Mouse (Mus musculus) CH12.LX (cell line): ENCODE measurements around the gene B4gat1. TPM values are rescaled to one million over a fixed set of nuclear protein-coding genes. Genes with fewer than 3 reads are reported as not detected.
"Not testable (repeated sequence)": the region's sequence is repeated elsewhere in the genome, so short reads cannot be mapped to it uniquely, and the experiment has no call there.

Experiments used
- DNase-seq: peaks from one replicate; pipeline ENCODE4 v3.0.0-alpha.2; 2013; ENCODE audit errors: extremely low read depth
- H3K27ac ChIP-seq: 2 replicates; pipeline ENCODE4 v1.5.1; 2012; ENCODE audit warnings: low read depth, mild to moderate bottlenecking, control low read depth, moderate library complexity; ENCODE audit not compliant: insufficient read depth
- H3K27me3 ChIP-seq: replicated peaks from 2 replicates; pipeline ENCODE3; 2012; ENCODE audit warnings: inconsistent platforms
- H3K36me3 ChIP-seq, 2 experiments: replicated peaks in 1 of 2; 2 replicates each; pipeline versions ENCODE3 to v1.6.1; 2012; ENCODE audit warnings: inconsistent platforms in 1 of 2, low read length in 1 of 2, mild to moderate bottlenecking in 1 of 2, mixed read lengths in 1 of 2, moderate library complexity in 1 of 2; ENCODE audit not compliant: control insufficient read depth in 1 of 2, insufficient read depth in 1 of 2
- H3K4me1 ChIP-seq, 2 experiments: 2 replicates each; pipeline ENCODE4 v1.6.1; 2012; ENCODE audit warnings: inconsistent platforms in 1 of 2, moderate library complexity in 1 of 2; ENCODE audit not compliant: insufficient read depth in 2 of 2, control insufficient read depth in 1 of 2
- H3K4me2 ChIP-seq: 2 replicates; pipeline ENCODE4 v1.6.1; 2012; ENCODE audit warnings: low read depth, mild to moderate bottlenecking, control low read depth; ENCODE audit not compliant: poor library complexity, insufficient read depth, severe bottlenecking
- H3K4me3 ChIP-seq, 3 experiments: fragments of 150-350 bp in 1 of 3; sonication (generic) in 1 of 3; replicated peaks in 1 of 3; 2 replicates each; pipeline versions ENCODE3 to v1.5.1; 2011 to 2012; ENCODE audit warnings: low read depth in 2 of 3, low read length in 2 of 3, mild to moderate bottlenecking in 2 of 3, moderate library complexity in 2 of 3, control low read depth in 1 of 3, improper control_type of control experiment in 1 of 3, inconsistent platforms in 1 of 3, mixed read lengths in 1 of 3; ENCODE audit not compliant: poor library complexity in 1 of 3
- H3K79me2 ChIP-seq: replicated peaks from 2 replicates; pipeline ENCODE4 v1.6.1; 2012; ENCODE audit warnings: mild to moderate bottlenecking, moderate library complexity; ENCODE audit not compliant: control insufficient read depth, poor library complexity, insufficient read depth, severe bottlenecking; ENCODE audit errors: extremely low read depth
- H3K9ac ChIP-seq: 2 replicates; pipeline ENCODE4 v1.6.1; 2012; ENCODE audit warnings: low read depth, mild to moderate bottlenecking, control low read depth, moderate library complexity; ENCODE audit not compliant: insufficient read depth
- H3K9me3 ChIP-seq: replicated peaks from 2 replicates; pipeline ENCODE3; 2012; ENCODE audit warnings: low read length, inconsistent platforms, mixed read lengths
- BHLHE40 ChIP-seq: IDR thresholded peaks from 2 replicates; pipeline ENCODE4 v1.6.1; 2011; ENCODE audit warnings: mild to moderate bottlenecking, low read depth, low read length, improper control_type of control experiment
- CHD2 ChIP-seq: IDR thresholded peaks from 2 replicates; pipeline ENCODE4 v1.6.1; 2011; ENCODE audit warnings: low read length, improper control_type of control experiment
- CTCF ChIP-seq, 2 experiments: IDR thresholded peaks in 1 of 2; conservative IDR thresholded peaks in 1 of 2; 2 replicates each; pipeline ENCODE4 v1.5.1; 2011 to 2012; ENCODE audit warnings: low read depth in 2 of 2, low read length in 2 of 2, improper control_type of control experiment in 1 of 2, inconsistent platforms in 1 of 2, mild to moderate bottlenecking in 1 of 2, moderate library complexity in 1 of 2
- E2F4 ChIP-seq: IDR thresholded peaks from 2 replicates; pipeline ENCODE4 v1.6.1; 2011; ENCODE audit warnings: low read depth, low read length, improper control_type of control experiment; ENCODE audit not compliant: insufficient replicate concordance
- ELF1 ChIP-seq: IDR thresholded peaks from 2 replicates; pipeline ENCODE4 v1.6.1; 2014; ENCODE audit warnings: low read depth, mild to moderate bottlenecking, inconsistent platforms, low read length, improper control_type of control experiment
- EP300 ChIP-seq: IDR thresholded peaks from 2 replicates; pipeline ENCODE4 v1.6.1; 2011; ENCODE audit warnings: low read length, improper control_type of control experiment
- ETS1 ChIP-seq: conservative IDR thresholded peaks from 2 replicates; pipeline ENCODE4 v1.6.1; 2012; ENCODE audit warnings: low read depth, mild to moderate bottlenecking, inconsistent platforms, low read length, improper control_type of control experiment, moderate library complexity
- JUND ChIP-seq: conservative IDR thresholded peaks from 2 replicates; pipeline ENCODE4 v1.6.1; 2011; ENCODE audit warnings: low read depth, low read length, improper control_type of control experiment
- KAT2A ChIP-seq: IDR thresholded peaks from 2 replicates; pipeline ENCODE4 v1.6.1; 2012; ENCODE audit warnings: low read length, improper control_type of control experiment, inconsistent platforms; ENCODE audit not compliant: insufficient replicate concordance
- MAX ChIP-seq: IDR thresholded peaks from 2 replicates; pipeline ENCODE4 v1.6.1; 2011; ENCODE audit warnings: low read length, improper control_type of control experiment
- MXI1 ChIP-seq: IDR thresholded peaks from 2 replicates; pipeline ENCODE4 v1.6.1; 2011; ENCODE audit warnings: mild to moderate bottlenecking, low read depth, low read length, improper control_type of control experiment
- NRF1 ChIP-seq: IDR thresholded peaks from 2 replicates; pipeline ENCODE4 v1.6.1; 2014; ENCODE audit warnings: low read depth, mild to moderate bottlenecking, inconsistent platforms, low read length, improper control_type of control experiment, moderate library complexity
- POLR2AphosphoS2 ChIP-seq: IDR thresholded peaks from 2 replicates; pipeline ENCODE4 v1.6.1; 2011; ENCODE audit warnings: low read depth, low read length, improper control_type of control experiment
- RAD21 ChIP-seq: IDR thresholded peaks from 2 replicates; pipeline ENCODE4 v1.6.1; 2011; ENCODE audit warnings: low read depth, mild to moderate bottlenecking, low read length, improper control_type of control experiment, moderate library complexity
- SIN3A ChIP-seq: IDR thresholded peaks from 2 replicates; pipeline ENCODE4 v1.6.1; 2012; ENCODE audit warnings: low read length, improper control_type of control experiment, inconsistent platforms
- SMC3 ChIP-seq: IDR thresholded peaks from 2 replicates; pipeline ENCODE4 v1.6.1; 2011; ENCODE audit warnings: low read depth, low read length, improper control_type of control experiment
- TBP ChIP-seq: conservative IDR thresholded peaks from 2 replicates; pipeline ENCODE4 v1.6.1; 2011; ENCODE audit warnings: low read depth, low read length, improper control_type of control experiment
- USF2 ChIP-seq: conservative IDR thresholded peaks from 2 replicates; pipeline ENCODE4 v1.6.1; 2011; ENCODE audit warnings: low read depth, low read length, improper control_type of control experiment
- ZC3H11A ChIP-seq: IDR thresholded peaks from 2 replicates; pipeline ENCODE4 v1.6.1; 2012; ENCODE audit warnings: low read depth, mild to moderate bottlenecking, inconsistent platforms, low read length, improper control_type of control experiment
- ZKSCAN1 ChIP-seq: IDR thresholded peaks from 2 replicates; pipeline ENCODE4 v1.6.1; 2012; ENCODE audit warnings: low read depth, inconsistent platforms, low read length, improper control_type of control experiment, borderline replicate concordance
- ZMIZ1 ChIP-seq: IDR thresholded peaks from 2 replicates; pipeline ENCODE4 v1.6.1; 2012; ENCODE audit warnings: low read depth, mild to moderate bottlenecking, inconsistent platforms, low read length, improper control_type of control experiment
- ZNF384 ChIP-seq: IDR thresholded peaks from 2 replicates; pipeline ENCODE4 v1.6.1; 2012; ENCODE audit warnings: low read depth, low read length, improper control_type of control experiment, inconsistent platforms
- dilution Hi-C: fragments of 300-500 bp; cut with MboI; formaldehyde crosslinking; loops from 2 replicates; pipeline ENCODE4 v1.14.3; 2020; ENCODE audit warnings: low sequenced_read_pairs; ENCODE audit not compliant: extremely low pct_unique_long_range_greater_than_20kb, extremely low pct_ligation_motif_present
- in situ Hi-C: fragments of 300-500 bp; cut with MboI; formaldehyde crosslinking; loops from 3 replicates; pipeline ENCODE4 v1.14.3; 2019; ENCODE audit warnings: low sequenced_read_pairs, low pct_ligation_motif_present, low pct_unique_long_range_greater_than_20kb, mixed read lengths
- polyA plus RNA-seq: library from polyadenylated mRNA; unstranded; fragments of >175 nt; gene quantifications from 2 replicates; pipeline ENCODE4 v1.2.1, GENCODE M21; 2012; ENCODE audit warnings: low read depth; ENCODE audit not compliant: insufficient read length
- total RNA-seq, 2 experiments: library from RNA; depleted of rRNA; stranded (reverse); fragments of 300-350 nt in 1 of 2; fragments of >200 nt in 1 of 2; gene quantifications; 2 replicates each; pipeline ENCODE4 v1.2.3; 2012 to 2014

B4gat1 gene
- total and polyA plus RNA-seq, 3 experiments: 5.2 to 12.1 (median 6.9) TPM

DNA sequence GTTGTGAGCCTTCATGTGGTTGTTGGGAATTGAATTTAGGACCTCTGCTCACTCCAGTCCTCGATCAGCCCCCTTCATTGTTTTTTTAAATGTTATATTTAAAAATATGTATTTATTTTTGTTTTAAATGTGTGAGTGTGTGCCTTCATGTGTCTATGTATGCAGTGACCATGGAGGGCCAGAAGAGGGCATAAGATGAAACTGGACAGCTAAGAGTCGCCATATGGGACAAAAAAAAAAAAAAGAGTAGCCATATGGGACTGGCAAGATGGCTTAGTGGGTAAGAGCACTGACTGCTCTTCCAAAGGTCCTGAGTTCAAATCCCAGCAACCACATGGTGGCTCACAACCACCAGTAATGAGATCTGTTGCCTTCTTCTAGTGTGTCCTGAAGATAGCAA lies 35.0 kb upstream of the B4gat1 start:
- DNase-seq, in situ Hi-C loops, H3K9ac ChIP-seq, H3K79me2 ChIP-seq, dilution Hi-C loops, H3K27ac ChIP-seq, H3K4me3 ChIP-seq, H3K4me1 ChIP-seq, H3K36me3 ChIP-seq, H3K4me2 ChIP-seq: not testable (repeated sequence)
- Histone ChIP-seq H3K9me3 (peaks cover 15% of the 10 kb centered on the region), H3K27me3 (peaks cover 79% of the 10 kb centered on the region)
- TF ChIP-seq CTCF (conservative IDR thresholded peaks at IDR 0.05 in 1 of 2, IDR thresholded peaks at IDR 0.05 in 1 of 2; ENCODE audit: low read depth in 2 of 2, low read length in 2 of 2) (peak in 1 of 2 experiments; percentile 45; a peak in 2 of 4 replicates), ZNF384 (peak; percentile 69)

DNA sequence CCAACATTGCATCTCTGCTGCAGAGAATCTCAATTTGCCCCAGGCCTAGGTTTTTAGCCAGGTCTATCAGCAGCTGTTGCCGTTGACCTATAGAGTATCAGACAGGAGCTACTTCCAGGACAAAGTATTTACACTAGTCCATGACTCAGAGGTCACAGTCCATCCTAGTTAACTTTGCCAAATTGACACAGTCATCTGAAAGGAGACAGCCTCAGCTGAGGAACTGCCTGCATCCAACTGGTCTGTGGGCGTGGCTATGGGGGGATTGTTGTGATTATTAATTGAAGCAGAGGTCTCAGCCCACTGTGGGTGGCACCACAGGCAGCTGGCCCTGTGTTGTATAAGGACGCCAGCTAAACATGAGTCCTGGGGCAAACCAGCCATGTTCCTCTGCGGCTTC lies 33.7 kb upstream of the B4gat1 start:
- Histone ChIP-seq H3K79me2 (no peaks in the 10 kb centered on the region), H3K9me3 (peaks cover 15% of the 10 kb centered on the region), H3K36me3 (no peaks in the 10 kb centered on the region), H3K27ac (no peak overlapping the region), H3K4me3 (no peak overlapping the region), H3K4me2 (no peak overlapping the region), H3K9ac (no peak overlapping the region), H3K27me3 (peaks cover 71% of the 10 kb centered on the region), H3K4me1 (peaks cover 4 to 7% of the 10 kb centered on the region in 2 experiments; a peak in 3 of 4 replicates)
- DNase-seq: no peak
- TF ChIP-seq POLR2AphosphoS2: no peak
- no peak for TF ChIP-seq ELF1
- no peak for TF ChIP-seq JUND
- TF ChIP-seq MAX: no peak
- no peak for TF ChIP-seq MXI1
- TF ChIP-seq KAT2A: no peak
- no peak for TF ChIP-seq TBP
- TF ChIP-seq ETS1: no peak
- no peak for TF ChIP-seq USF2
- TF ChIP-seq BHLHE40: no peak
- no peak for TF ChIP-seq SMC3
- TF ChIP-seq E2F4: no peak
- no peak for TF ChIP-seq ZMIZ1
- no peak for TF ChIP-seq SIN3A
- in situ Hi-C loops (no loop called here), dilution Hi-C loops (no loop called here)

DNA sequence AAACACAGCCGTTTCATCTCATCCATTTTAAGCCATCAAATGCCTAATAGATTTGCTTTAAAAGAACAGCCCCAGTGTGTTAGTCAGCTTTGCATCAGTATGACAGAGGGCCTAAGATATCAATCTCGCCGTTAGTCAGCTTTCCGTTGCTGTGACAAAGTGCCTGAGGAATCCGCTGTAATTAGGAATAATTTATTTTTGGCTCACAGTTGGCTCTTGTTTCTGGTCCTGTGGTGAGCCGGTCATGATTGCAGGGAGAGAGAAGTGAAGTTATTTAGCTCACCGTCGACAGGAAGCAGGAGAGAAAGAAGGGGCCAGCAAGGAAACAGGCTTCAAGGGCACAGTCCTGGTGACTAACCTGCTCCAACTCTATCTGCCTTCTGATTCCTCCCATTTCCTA lies 25.5 kb upstream of the B4gat1 start:
- dilution Hi-C loops: no loop called here
- TF ChIP-seq RAD21 (no peak), ZC3H11A (no peak), EP300 (no peak), ZKSCAN1 (no peak), NRF1 (no peak), MAX (no peak), MXI1 (no peak), CHD2 (no peak)
- no peaks in the 10 kb centered on the region for H3K79me2 ChIP-seq
- H3K9me3 ChIP-seq: no peaks in the 10 kb centered on the region
- H3K4me1 ChIP-seq: peaks cover 0 to 11% of the 10 kb centered on the region in 2 experiments; a peak in 1 of 4 replicates
- H3K4me3 ChIP-seq: no peak overlapping the region
- H3K27me3 ChIP-seq: peaks cover 50% of the 10 kb centered on the region
- no peaks in the 10 kb centered on the region for H3K36me3 ChIP-seq
- H3K9ac ChIP-seq: no peak overlapping the region
- in situ Hi-C loops: no loop called here
- H3K27ac ChIP-seq: no peak overlapping the region
- no peak for DNase-seq
- H3K4me2 ChIP-seq: no peak overlapping the region
